Mouse (Mus musculus) hindbrain, postnatal 0 days (tissue): ENCODE data around the gene Eln. TPM values are rescaled to one million over a fixed set of nuclear protein-coding genes. Genes with fewer than 3 reads are reported as not detected.

Source experiments
- ATAC-seq: fragments of 200-750 bp; cut with Nextera tagmentation; 2 replicates; pipeline ENCODE4 v1.8.0; 2017; ENCODE audit warnings: mild to moderate bottlenecking, moderate TSS enrichment, moderate library complexity
- DNase-seq: peaks from one replicate; pipeline ENCODE4 v3.0.0-alpha.2; 2015; ENCODE audit warnings: low spot score
- H3K27ac ChIP-seq: fragments of 300-500 bp; sonication (generic); 2 replicates; pipeline ENCODE4 v1.5.1; 2014; ENCODE audit warnings: mild to moderate bottlenecking
- H3K27me3 ChIP-seq: fragments of 300-500 bp; sonication (generic); 2 replicates; pipeline ENCODE4 v1.6.1; 2014; ENCODE audit warnings: low read length, mixed read lengths; ENCODE audit not compliant: insufficient read depth
- H3K36me3 ChIP-seq: fragments of 300-500 bp; sonication (generic); 2 replicates; pipeline ENCODE4 v1.6.1; 2014; ENCODE audit warnings: low read length, mixed read lengths; ENCODE audit not compliant: insufficient read depth
- H3K4me1 ChIP-seq: fragments of 300-500 bp; sonication (generic); 2 replicates; pipeline ENCODE4 v1.6.1; 2014; ENCODE audit warnings: antibody characterized with exemption, low read length, mixed read lengths; ENCODE audit not compliant: insufficient read depth
- H3K4me2 ChIP-seq: fragments of 300-500 bp; sonication (generic); 2 replicates; pipeline ENCODE4 v1.6.1; 2014; ENCODE audit warnings: low read depth, mild to moderate bottlenecking, low read length, moderate library complexity, mixed read lengths
- H3K4me3 ChIP-seq: fragments of 300-500 bp; sonication (generic); 2 replicates; pipeline ENCODE4 v1.5.1; 2014; ENCODE audit warnings: low read length
- H3K9ac ChIP-seq: fragments of 300-500 bp; sonication (generic); replicated peaks from 2 replicates; pipeline ENCODE4 v1.6.1; 2014; ENCODE audit warnings: mild to moderate bottlenecking, low read length, moderate library complexity, mixed read lengths
- H3K9me3 ChIP-seq: fragments of 300-500 bp; sonication (generic); 2 replicates; pipeline ENCODE4 v1.6.1; 2016; ENCODE audit warnings: low read length, mixed read lengths
- CTCF ChIP-seq: IDR thresholded peaks from 2 replicates; pipeline ENCODE4 v1.5.1; 2016; ENCODE audit warnings: antibody characterized with exemption, control low read depth, low read depth
- WGBS: fragments of 180-500 bp; shearing (Covaris S2); extraction: QIAGEN DNeasy Blood & Tissue Kit; methylation state at CpG from one replicate; pipeline ENCODE4 v1.1.7; 2014; 5-methylcytosine and 5-hydroxymethylcytosine counted together
- polyA plus RNA-seq: library from polyadenylated mRNA; unstranded; fragments of >200 nt; fragmentation: Nextera tagmentation; extraction: Ambion mirVana; gene quantifications from 2 replicates; pipeline ENCODE4 v1.2.1, GENCODE M21; 2015
- total RNA-seq: library from RNA; depleted of rRNA; stranded (reverse); fragments of >200 nt; gene quantifications from 2 replicates; pipeline ENCODE4 v1.2.3, GENCODE M21; 2014

Gene Eln
- total and polyA plus RNA-seq, 2 experiments from 2014 or later: 43.3 to 47.4 TPM

GRCm38 (mm10) chr5:134674977-134675376 is 72.1 kb downstream of the Eln start:
- Histone ChIP-seq H3K9ac (peak overlapping the region; percentile 38; the same call in 1 of the 2 replicates), H3K9me3 (no peaks in the 10 kb centered on the region), H3K4me3 (no peak overlapping the region)

GRCm38 (mm10) chr5:134672611-134673010 is 74.5 kb downstream of the Eln start:
- Histone ChIP-seq H3K27me3 (no peaks in the 10 kb centered on the region), H3K4me1 (peaks cover 18% of the 10 kb centered on the region), H3K9me3 (no peaks in the 10 kb centered on the region), H3K4me3 (no peak overlapping the region), H3K9ac (no peak overlapping the region), H3K4me2 (no peak overlapping the region), H3K36me3 (peaks cover 24% of the 10 kb centered on the region; the same call in 1 of the 2 replicates), H3K27ac (no peak overlapping the region)
- no peak for TF ChIP-seq CTCF
- DNase-seq (no peak), ATAC-seq (no peak)
- 95% methylated on average over 6 of the region's 6 CpGs for WGBS

More at GRCm38 (mm10) chr5:134674977-134675376, 72.1 kb downstream of the Eln start:
- H3K4me2 ChIP-seq: no peak overlapping the region
- H3K36me3 ChIP-seq: peaks cover 3% of the 10 kb centered on the region; the same call in 1 of the 2 replicates
- no peak for TF ChIP-seq CTCF
- WGBS: 62% methylated on average over 5 of the region's 5 CpGs
- ATAC-seq: no peak
- no peak for DNase-seq
- peaks cover 18% of the 10 kb centered on the region for H3K4me1 ChIP-seq
- no peak overlapping the region; the same call in 1 of the 2 replicates for H3K27ac ChIP-seq
- H3K27me3 ChIP-seq: no peaks in the 10 kb centered on the region

- Histone ChIP-seq H3K9me3 (no peaks in the 10 kb centered on the region), H3K4me3 (no peak overlapping the region), H3K4me2 (no peak overlapping the region), H3K9ac (no peak overlapping the region), H3K36me3 (peaks cover 28% of the 10 kb centered on the region; the same call in 1 of the 2 replicates), H3K4me1 (peaks cover 17% of the 10 kb centered on the region), H3K27me3 (no peaks in the 10 kb centered on the region), H3K27ac (peak overlapping the region; percentile 58)
- DNase-seq: no peak
- TF ChIP-seq CTCF: no peak
- no peak for ATAC-seq
- WGBS: 56% methylated on average over 1 of the region's 1 CpGs
Measured at GRCm38 (mm10) chr5:134672198-134672516, 75.0 kb downstream of the Eln start.

GRCm38 (mm10) chr5:134671335-134672197 is 75.6 kb downstream of the Eln start:
- peaks cover 13% of the 10 kb centered on the region for H3K4me1 ChIP-seq
- no peak overlapping the region for H3K4me2 ChIP-seq
- peak; percentile 41; the same call in 1 of the 2 replicates for ATAC-seq
- no peak overlapping the region for H3K4me3 ChIP-seq
- peaks cover 28% of the 10 kb centered on the region; the same call in 1 of the 2 replicates for H3K36me3 ChIP-seq
- no peak overlapping the region for H3K9ac ChIP-seq
- peak overlapping the region; percentile 58 for H3K27ac ChIP-seq
- DNase-seq: peak; percentile 50
- WGBS: 38% methylated on average over 17 of the region's 17 CpGs
- H3K9me3 ChIP-seq: no peaks in the 10 kb centered on the region
- H3K27me3 ChIP-seq: no peaks in the 10 kb centered on the region
- no peak for TF ChIP-seq CTCF

- Histone ChIP-seq H3K27me3 (no peaks in the 10 kb centered on the region), H3K4me2 (no peak overlapping the region), H3K27ac (no peak overlapping the region), H3K9me3 (no peaks in the 10 kb centered on the region), H3K4me3 (no peak overlapping the region), H3K9ac (no peak overlapping the region), H3K4me1 (no peaks in the 10 kb centered on the region), H3K36me3 (peaks cover 44% of the 10 kb centered on the region; the same call in 1 of the 2 replicates)
- TF ChIP-seq CTCF: peak; percentile 41
- DNase-seq (no peak), ATAC-seq (no peak)
- 83% methylated on average over 20 of the region's 20 CpGs for WGBS
Measured at GRCm38 (mm10) chr5:134669001-134669708, 78.0 kb downstream of the Eln start.

GRCm38 (mm10) chr5:134668495-134668894 is 78.6 kb downstream of the Eln start:
- 35% methylated on average over 8 of the region's 8 CpGs for WGBS
- H3K4me3 ChIP-seq: no peak overlapping the region
- DNase-seq (peak; percentile 69), ATAC-seq (peak; percentile 48; the same call in 1 of the 2 replicates)
- H3K4me1 ChIP-seq: no peaks in the 10 kb centered on the region
- H3K36me3 ChIP-seq: peaks cover 51% of the 10 kb centered on the region
- peak; percentile 66 for TF ChIP-seq CTCF
- no peak overlapping the region for H3K9ac ChIP-seq
- H3K27ac ChIP-seq: no peak overlapping the region
- H3K27me3 ChIP-seq: no peaks in the 10 kb centered on the region
- H3K4me2 ChIP-seq: no peak overlapping the region
- no peaks in the 10 kb centered on the region for H3K9me3 ChIP-seq
